Comparison of ENCODE assay signal across 10 mouse cellular contexts in genomic region chr6:82917778-82918129, GRCm38 (mm10). TPM values are rescaled to one million over a fixed set of nuclear protein-coding genes. Genes with fewer than 3 reads are reported as not detected.
A peak's percentile ranks its signal among the peaks of the same experiment; 100 is the strongest.
DNase-seq lines count a peak whose midpoint lies in the region; ATAC-seq and TF ChIP-seq lines count a peak whose summit lies in the region.
"Had no signal": no experiment of that assay in that cellular context is flagged by ENCODE, and none has a peak within 500 bp of the region (broad histone marks: within the 10 kb centered on the region; RNA-seq: fewer than 3 reads in every experiment).

No protein-coding gene starts in this region.

- H3K4me1 ChIP-seq in bone marrow macrophage, adult 2 months (ENCODE audit: control insufficient read depth, insufficient read depth, low read length) = peaks cover 10% of the 10 kb centered on the region
- H3K4me1 ChIP-seq: embryonic facial prominence, embryonic 12.5 days had no signal

- H3K27ac ChIP-seq in bone marrow macrophage, adult 2 months (ENCODE audit: insufficient read depth, low read depth, low read length) = no peak overlapping the region
- H3K27ac ChIP-seq: embryonic facial prominence, embryonic 12.5 days had no signal

- peak; percentile 96 for TF ChIP-seq CTCF in bone marrow macrophage, adult 2 months (IDR thresholded peaks at IDR 0.05; ENCODE audit: low read depth, low read length)

- no peak for TF ChIP-seq POLR2A in bone marrow macrophage, adult 2 months (IDR thresholded peaks at IDR 0.05; ENCODE audit: borderline replicate concordance, low read depth, low read length)

- peak; percentile 33 for DNase-seq in ovary, postnatal 14 days (ENCODE audit: low spot score)
- no peak for DNase-seq in ovary, postnatal 10 days (ENCODE audit: low spot score)
- DNase-seq in kidney, postnatal 4 days = peak; percentile 79 to 82
- DNase-seq in lung, postnatal 4 days = peak; percentile 48 to 67
- peak; percentile 48 for DNase-seq in right cerebral cortex, postnatal 25 days
- DNase-seq in cerebellum, adult 9-10 months = no peak

- peak; percentile 34 for ATAC-seq in granulocyte monocyte progenitor cell, adult 5-6 weeks (replicated peaks; ENCODE audit: poor library complexity, severe bottlenecking)

- H3K4me3 ChIP-seq in bone marrow macrophage, adult 2 months (ENCODE audit: insufficient read depth, low read length) = no peak overlapping the region
- H3K4me3 ChIP-seq: embryonic facial prominence, embryonic 12.5 days; megakaryocyte, embryonic 14.5 days had no signal

RNA-seq across cellular contexts. Expression of gene Sema4f, which starts 21.8 kb away (rescaled TPM):
- polyA plus RNA-seq in bone marrow macrophage, adult 2 months (2012; ENCODE audit: insufficient read depth, insufficient read length, missing spikeins) = not detected in 2 replicates
- total RNA-seq in granulocyte monocyte progenitor cell, adult 5-6 weeks (2014; fragmentation: Nextera tagmentation) = not detected in 2 replicates
- not detected in 2 replicates for total RNA-seq in granulocyte monocyte progenitor cell, adult 5-6 weeks (2017)

RNA-seq across cellular contexts. Expression of gene M1ap, which starts 28.9 kb away (rescaled TPM):
- polyA plus RNA-seq in bone marrow macrophage, adult 2 months (2012; ENCODE audit: insufficient read depth, insufficient read length, missing spikeins) = 2.4 and 7.0 TPM in 2 replicates
- total RNA-seq in granulocyte monocyte progenitor cell, adult 5-6 weeks (2014; fragmentation: Nextera tagmentation) = 2.2 TPM in 1 of 2 replicates, not detected in the other
- 2.7 and 6.3 TPM in 2 replicates for total RNA-seq in granulocyte monocyte progenitor cell, adult 5-6 weeks (2017)

Comparison
In these comparisons a context has a peak if more than half of its experiments do, and no peak if none do; other contexts are left out.
1. DNase-seq: peak in ovary, postnatal 14 days (single experiment), kidney, postnatal 4 days (2 of 2), lung, postnatal 4 days (2 of 2) and right cerebral cortex, postnatal 25 days (single experiment); none in ovary, postnatal 10 days (single experiment) and cerebellum, adult 9-10 months (single experiment).